Mouse (Mus musculus): ENCODE measurements at regions not wholly inside any gene's neighbourhood (a gene's known extent, or its start where the extent isn't known, plus 50 kb on each side); places are given as distances from the start of the nearest gene placed in this dataset.
A peak's percentile ranks its signal among the peaks of the same experiment; 100 is the strongest.

DNA sequence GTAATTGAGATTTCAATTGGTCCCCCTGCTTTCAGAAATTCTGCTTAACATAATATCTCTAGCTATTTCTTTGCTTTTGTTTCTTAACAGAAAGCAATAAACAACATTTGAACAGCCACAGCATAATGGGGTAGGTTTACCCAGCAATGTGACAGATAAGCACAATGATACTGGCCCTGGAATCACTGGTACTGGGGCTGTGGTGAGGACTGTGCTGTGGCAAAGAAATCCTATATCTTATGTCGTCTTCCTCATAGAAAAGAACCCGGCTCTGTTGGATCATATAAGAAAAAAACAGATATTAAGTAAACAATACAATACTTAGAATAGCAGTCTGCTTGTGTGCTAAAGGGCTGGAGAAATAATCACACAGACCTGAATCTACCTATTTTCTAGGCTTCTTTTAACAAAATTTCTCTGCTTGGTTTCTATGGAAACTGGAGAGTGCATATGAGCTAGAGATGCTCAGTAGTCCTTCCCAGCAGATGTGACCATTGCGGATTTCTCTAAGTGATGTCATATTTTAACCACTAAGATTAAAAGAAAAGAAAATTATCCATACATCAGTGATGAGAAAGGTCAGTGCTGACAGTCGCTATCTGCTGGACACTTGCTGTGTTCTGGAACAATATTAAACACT, 119.8 kb upstream of the Gnao1 start:
- no peak for DNase-seq (ENCODE audit: low spot score)

DNA sequence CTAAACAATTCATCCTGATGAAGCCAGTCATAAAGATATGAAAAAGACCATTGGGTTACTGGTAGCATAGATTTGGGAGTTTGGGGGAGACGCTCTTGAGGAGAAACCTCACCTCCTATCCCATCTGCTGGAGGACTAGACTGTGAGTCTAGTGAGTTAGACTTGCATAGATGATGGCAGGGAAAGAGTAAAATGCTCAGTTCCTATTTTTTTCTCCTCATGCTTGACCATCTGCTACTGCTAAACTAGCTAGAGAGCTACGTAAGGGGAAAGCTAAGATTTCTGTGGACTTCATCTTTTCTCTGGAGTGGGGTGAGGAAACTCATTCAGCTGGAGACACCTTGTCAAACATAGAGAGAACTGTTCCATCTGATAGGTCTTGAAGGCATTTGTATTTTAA, 118.4 kb upstream of the Gnao1 start:
- DNase-seq (ENCODE audit: low spot score), result no peak

DNA sequence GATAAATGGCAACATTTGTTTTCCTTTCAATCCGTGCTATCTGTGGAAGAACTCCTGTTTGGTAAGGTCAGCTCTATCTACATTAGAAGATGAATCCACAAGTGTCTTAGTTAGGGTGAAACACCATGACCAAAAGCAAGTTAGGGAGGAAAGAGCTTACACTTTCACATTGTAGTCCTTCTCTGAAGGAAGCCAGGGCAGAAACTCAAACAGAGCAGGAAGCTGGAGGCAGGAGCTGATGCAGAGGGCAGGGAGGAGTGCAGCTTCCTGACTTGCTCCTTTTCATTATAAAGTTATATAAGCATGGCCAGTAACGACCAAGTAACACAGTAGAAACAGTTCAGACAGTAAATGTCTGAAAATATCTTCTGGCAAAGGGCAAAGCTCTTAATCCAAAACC, 117.9 kb upstream of the Gnao1 start:
- no peak for DNase-seq (ENCODE audit: low spot score)

DNA sequence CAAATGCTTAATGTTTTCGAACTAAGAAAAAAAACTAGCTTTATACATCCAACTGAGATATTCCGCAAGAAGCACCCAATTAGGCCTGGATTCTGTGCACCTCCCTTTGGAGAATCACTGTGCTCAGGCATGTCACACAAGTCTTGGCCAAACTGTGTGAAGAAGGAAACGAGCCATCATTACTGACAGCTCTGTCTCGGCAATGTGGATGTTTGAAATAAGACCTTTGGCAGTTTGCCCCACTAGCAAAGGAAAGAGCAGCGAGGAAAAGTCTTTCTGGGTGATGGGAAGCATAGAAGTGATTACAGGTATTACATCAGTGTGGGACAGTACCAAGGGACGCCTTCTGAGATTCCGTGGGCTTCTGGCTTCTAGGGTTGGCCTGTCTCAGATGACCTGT, 112.6 kb upstream of the Gnao1 start:
- DNase-seq (ENCODE audit: low spot score), result no peak

DNA sequence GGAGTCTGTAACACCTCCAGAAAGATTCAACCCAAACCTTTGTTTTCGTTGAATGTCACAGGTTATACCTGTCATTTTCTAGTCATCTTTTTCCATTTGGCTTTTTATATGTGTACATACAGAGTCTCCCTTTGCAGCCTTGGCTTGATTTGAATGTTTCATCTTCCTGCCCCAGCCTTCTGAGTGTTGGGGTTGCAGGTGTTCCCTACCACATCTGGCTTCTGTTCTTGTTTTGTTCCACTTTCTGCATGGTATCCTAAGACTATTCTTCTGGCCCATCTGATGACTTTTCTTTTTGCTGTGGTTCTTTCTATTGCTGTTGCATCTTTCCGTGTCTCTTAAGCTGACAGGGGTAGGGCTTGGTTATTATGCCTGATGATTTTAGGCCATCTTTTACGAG, 111.3 kb upstream of the Gnao1 start:
- DNase-seq (ENCODE audit: low spot score), result no peak

DNA sequence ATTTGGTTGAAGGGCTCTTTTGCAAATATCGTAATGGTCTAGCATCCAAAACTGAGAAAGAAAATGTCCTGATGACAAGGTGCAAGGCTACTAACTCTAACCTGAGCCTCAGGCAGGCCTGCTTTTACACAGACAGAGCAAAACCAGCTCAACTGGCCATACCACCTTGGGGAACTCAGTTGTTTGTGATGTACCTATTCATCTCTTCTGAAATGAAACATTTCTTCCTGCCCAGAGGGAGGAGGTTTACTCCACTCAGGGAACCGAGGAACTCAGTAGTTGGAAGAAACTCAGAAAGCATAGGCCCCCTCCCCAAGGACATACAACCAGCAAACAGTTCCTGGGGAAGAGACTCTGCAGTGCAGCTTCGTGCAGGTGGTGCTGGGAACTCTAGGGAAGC, 108.4 kb upstream of the Gnao1 start:
- no peak for DNase-seq (ENCODE audit: low spot score)

DNA sequence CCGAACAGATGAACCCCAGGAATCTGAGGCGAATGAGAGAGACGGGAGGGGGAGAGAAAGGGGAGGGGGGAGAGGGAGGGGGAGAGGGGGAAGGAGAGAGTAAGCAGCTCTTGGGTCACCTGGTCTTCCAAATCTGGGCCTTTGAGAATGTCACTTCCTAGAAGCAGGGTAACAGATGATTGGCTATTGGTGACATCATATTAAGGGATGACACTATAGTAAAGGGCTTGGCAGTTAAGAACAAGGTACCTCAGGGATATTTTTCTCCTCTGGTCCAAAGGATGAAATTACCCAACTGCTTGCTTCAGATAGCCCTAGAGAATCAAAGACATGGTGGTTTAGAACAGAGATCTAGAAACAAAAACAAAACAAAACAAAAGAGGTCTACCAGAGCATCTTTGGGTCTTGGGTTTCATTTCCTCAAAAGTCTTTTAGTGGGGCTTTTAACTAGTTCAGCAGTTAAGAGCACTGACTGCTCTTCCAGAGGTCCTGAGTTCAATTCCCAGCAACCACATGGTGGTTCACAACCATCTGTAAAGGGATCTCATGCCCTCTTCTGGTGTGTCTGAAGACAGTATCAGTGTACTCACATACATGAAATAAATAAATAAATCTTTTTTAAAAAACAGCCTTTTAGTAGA, 97.6 kb upstream of the Gnao1 start:
- DNase-seq (ENCODE audit: low spot score), result no peak

DNA sequence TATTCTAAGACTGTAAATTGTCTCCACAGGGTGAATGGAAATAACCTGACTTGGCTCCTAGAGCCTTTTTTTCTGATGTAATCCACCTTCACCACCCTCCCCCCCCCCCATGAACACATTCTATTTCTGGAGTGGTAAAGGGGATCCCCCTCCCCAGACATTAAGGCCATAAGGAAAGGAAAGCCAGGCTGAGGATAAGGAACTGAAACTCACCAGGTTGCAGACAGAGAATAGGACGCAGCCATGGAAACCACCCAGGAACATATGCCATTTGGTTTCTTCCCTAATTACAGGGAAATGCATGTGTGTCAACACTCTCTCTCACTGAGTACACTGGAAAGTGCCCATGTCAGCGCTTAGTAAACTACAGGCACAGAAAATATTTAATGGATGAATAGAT, 96.5 kb upstream of the Gnao1 start:
- DNase-seq (ENCODE audit: low spot score), result no peak

DNA sequence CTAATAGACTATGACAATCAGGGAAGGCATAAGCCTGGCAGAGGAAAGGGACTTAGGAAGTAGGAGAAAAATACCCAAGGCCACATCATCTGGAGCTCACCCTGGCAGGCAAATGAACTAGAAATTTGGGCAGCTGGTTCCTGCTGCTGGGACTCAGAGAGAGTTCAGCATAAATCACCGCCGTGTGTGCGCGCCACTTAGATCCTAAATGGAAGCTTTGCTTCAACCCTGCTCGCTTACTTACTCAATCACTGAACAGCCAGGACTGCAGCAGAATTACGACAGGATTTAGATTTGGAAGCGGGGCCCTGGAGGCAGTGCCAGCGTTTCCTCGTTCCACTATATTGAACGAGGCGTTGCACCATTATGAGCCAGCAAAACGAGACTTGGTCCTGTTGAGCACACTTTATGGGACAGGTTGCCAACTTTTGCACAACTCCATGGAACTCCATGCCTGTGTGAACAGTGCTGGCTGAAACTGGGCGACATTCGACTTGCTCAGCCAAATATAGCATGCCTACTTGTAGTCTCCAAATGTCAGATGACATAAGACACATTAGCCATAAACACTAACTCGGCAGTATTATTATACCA, 84.8 kb upstream of the Gnao1 start:
- no peak for DNase-seq (ENCODE audit: low spot score)

DNA sequence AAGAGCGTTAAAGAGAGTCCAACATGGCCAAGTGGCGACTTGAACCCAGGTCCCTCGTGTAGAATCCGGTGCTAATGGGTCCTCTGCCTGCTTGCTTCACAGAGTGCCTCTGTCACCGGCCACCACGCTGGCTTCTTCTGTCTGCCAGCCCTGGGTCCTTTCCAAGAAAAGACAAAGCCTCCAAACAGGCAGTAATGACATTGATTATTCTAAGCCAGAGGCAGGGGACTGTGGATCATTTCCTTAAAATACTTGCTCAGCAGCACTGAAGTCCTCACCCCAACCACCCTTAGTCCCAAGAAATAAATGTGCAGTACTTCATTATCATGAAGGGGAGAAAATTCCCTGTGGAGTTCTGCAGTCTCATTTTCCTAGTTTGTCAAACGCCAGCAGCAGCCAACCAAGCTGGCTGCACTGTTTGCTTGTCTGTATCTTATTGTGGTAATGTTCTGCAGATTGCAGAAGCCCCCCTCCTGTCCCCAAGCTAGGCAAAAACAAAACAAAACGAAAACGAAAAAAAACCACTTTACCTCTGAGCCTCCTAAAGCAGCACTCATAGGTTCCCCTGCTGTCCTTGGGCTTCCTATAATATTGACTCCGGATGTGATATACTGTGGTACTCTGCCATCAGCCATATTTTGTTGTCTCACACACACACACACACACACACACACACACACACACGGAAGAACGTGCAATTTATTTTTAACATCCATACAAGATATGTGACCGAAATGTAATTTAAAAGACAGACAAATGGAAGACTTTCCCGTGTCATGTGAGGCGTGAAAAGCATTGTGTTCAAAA, 80.4 kb upstream of the Gnao1 start:
- DNase-seq (ENCODE audit: low spot score), result no peak

DNA sequence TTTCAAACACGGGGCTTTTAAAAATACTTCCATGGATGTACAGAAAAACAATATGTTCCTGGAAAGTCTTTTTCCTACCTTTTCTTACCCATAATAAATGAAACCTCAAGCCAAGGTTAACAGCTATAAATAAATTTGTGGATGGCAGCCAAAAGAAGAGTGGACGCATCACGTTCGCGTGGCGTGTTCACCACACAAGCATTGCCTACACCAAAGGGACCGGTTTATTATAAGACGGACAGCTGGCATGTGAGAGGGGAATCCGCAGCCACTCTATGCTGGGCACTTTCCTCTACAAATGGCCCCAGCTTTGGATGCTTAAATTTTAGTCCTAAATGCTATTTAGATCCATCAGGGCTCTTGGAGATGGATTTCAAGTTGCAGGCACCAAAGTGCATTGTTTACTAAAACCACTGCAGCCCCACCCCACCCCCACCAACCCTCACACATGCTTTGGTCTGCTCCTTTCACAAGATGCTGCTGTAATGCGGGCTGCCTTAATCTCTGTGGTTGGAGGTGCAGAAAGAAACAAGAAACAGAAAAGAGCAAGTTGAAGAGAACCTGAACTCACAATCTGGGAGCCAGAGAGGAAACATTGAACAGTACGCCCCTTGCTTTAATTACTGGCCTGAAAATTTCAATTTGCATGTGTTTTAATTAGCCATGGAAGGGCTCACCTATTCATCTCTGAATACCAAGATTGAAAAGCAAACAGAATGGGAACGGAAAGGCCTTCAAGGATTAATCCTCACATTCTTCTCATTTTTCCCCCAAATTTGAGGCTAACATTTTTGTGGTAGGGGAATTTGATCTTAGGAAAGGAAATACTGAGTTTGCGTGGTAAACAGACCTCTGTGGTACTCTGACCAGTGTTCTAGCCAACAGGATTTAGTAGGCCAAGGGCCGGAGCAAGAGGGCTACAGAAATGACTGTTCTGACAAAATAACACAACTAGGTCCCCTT, 78.7 kb upstream of the Gnao1 start:
- DNase-seq (ENCODE audit: low spot score), result no peak

DNA sequence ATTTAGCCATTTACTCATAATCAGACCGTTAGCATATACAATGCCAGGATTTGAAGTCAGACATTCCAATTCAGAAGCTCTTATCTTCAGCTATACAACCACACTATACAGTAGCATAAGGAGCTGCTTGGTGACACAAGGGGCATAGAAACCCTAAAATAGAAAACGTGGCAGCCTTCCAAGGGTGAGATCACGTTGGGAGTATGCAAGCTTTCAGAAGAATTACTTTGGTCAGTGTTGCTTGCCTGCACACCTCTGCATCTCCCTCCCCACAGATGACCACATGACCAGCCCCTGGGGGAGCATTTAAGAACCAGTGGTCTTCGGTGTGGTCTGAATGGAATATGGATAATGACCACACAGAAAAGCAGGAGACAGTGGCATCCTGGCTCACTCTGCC, 74.9 kb upstream of the Gnao1 start:
- no peak for DNase-seq (ENCODE audit: low spot score)

DNA sequence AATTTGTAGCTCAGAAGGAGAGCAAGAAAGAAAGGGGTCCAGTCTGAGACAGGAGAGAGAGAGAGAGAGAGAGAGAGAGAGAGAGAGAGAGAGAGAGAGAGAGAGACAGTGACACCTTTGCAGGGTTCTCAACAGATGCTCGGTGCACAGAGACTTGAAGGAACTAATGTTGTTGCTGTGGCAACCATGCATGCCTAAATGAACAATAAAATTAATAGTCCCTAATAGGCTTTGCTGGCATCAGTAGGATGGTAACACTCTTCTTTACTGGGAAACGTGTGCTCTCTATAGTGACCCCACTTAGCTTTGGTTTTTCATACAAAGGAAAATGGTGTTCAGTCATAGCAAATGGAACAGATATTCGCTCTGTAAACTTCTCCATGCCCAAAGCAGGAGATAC, 69.5 kb upstream of the Gnao1 start:
- DNase-seq (ENCODE audit: low spot score), result peak; percentile 32

DNA sequence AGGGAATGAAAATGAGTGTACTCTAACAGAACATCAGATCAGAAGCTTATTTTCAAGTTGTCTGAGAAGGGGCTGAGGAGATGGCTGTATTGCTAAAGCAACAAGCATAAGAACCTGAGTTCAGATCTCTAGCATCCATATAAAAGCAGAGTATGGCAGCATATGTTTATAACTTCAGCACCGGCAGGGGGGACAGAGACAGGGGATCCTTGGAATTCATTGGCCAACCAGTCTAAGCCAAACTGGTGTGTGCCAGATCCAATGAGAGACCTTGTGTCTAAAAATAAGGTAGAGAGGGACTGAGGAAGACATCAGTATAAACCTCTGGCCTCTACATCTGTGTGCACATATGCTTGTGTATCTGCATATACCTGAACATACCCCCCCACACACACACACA, 61.0 kb upstream of the Gnao1 start:
- peak; percentile 32 for DNase-seq (ENCODE audit: low spot score)

DNA sequence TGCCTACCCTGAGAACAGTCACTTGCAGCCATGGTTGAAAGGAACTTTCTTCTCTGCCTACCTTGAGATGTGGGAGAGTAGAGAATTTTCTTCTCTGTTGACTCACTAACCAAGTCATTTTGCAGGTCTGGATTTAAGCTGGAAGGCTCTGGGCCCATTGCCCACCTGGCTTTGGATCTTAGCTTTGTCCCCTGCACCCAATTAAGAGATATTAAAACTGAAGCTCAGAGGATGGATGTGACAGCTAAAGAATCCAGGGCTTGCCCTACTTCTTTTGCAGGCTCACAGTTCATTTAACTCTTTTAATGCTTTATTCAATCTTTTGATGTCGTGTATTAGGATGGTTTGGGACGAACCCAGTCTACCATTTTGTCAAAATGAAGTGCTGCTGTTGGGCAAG, 58.8 kb upstream of the Gnao1 start:
- peak; percentile 50 for DNase-seq (ENCODE audit: low spot score)

DNA sequence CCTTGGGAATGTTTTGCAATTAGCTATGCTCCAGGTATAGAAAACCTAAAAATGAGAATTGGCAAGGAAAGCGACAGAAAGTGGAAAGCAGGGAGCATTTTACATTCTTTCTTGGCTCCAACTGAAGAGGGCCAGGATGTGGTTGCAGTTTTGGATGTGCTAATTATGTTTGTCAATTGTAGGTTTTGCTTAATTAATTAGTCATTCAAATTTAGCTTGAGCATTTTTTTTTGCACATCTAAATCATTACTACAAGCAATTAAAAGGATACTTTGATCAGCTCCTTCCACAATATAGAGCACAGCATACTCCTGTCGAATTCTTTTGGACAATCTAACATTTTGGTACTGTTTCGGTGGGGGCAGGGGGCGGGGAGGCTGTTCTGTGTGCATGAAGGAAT, 53.8 kb upstream of the Gnao1 start:
- DNase-seq (ENCODE audit: low spot score), result no peak
